Mouse (Mus musculus) neural tube, embryonic 11.5 days (tissue): ENCODE results near the gene Dnah2. TPM values are rescaled to one million over a fixed set of nuclear protein-coding genes. Genes with fewer than 3 reads are reported as not detected.

Source experiments
- ATAC-seq: fragments of 200-750 bp; cut with Nextera tagmentation; 2 replicates; pipeline ENCODE4 v1.8.0; 2017; ENCODE audit warnings: moderate number of reproducible peaks, mild to moderate bottlenecking, moderate TSS enrichment, moderate library complexity; ENCODE audit not compliant: insufficient read depth, low FRiP score, low TSS enrichment
- DNase-seq: peaks from one replicate; pipeline ENCODE4 v3.0.0-alpha.2; 2015; ENCODE audit warnings: low spot score
- H3K27ac ChIP-seq: fragments of 300-500 bp; sonication (generic); 2 replicates; pipeline ENCODE4 v1.5.1; 2014; ENCODE audit warnings: low read depth, mild to moderate bottlenecking, low read length
- H3K27me3 ChIP-seq: fragments of 300-500 bp; sonication (generic); 2 replicates; pipeline ENCODE4 v1.6.1; 2014; ENCODE audit warnings: mild to moderate bottlenecking, low read length, mixed read lengths; ENCODE audit not compliant: control insufficient read depth, insufficient read depth
- H3K36me3 ChIP-seq: fragments of 300-500 bp; sonication (generic); 2 replicates; pipeline ENCODE4 v1.6.1; 2014; ENCODE audit warnings: mild to moderate bottlenecking, low read length, moderate library complexity, mixed read lengths; ENCODE audit not compliant: control insufficient read depth, insufficient read depth
- H3K4me1 ChIP-seq: fragments of 300-500 bp; sonication (generic); 2 replicates; pipeline ENCODE4 v1.6.1; 2014; ENCODE audit warnings: low read length, mixed read lengths; ENCODE audit not compliant: control insufficient read depth, insufficient read depth
- H3K4me2 ChIP-seq: fragments of 300-500 bp; sonication (generic); 2 replicates; pipeline ENCODE4 v1.6.1; 2014; ENCODE audit warnings: low read depth, mild to moderate bottlenecking, moderate library complexity
- H3K4me3 ChIP-seq: fragments of 300-500 bp; sonication (generic); 2 replicates; pipeline ENCODE4 v1.5.1; 2014; ENCODE audit warnings: low read depth, low read length
- H3K9ac ChIP-seq: fragments of 300-500 bp; sonication (generic); 2 replicates; pipeline ENCODE4 v1.6.1; 2014; ENCODE audit warnings: mild to moderate bottlenecking, low read length
- H3K9me3 ChIP-seq: fragments of 300-500 bp; sonication (generic); 2 replicates; pipeline ENCODE4 v1.6.1; 2016; ENCODE audit warnings: low read length; ENCODE audit not compliant: control insufficient read depth
- WGBS: fragments of 180-500 bp; shearing (Covaris S2); extraction: QIAGEN DNeasy Blood & Tissue Kit; methylation state at CpG from one replicate; pipeline ENCODE4 v1.1.7; 2014; 5-methylcytosine and 5-hydroxymethylcytosine counted together
- polyA plus RNA-seq: library from polyadenylated mRNA; unstranded; fragments of >200 nt; fragmentation: Nextera tagmentation; extraction: Ambion mirVana; gene quantifications from 2 replicates; pipeline ENCODE4 v1.2.1, GENCODE M21; 2014

Gene Dnah2
- polyA plus RNA-seq, 1 experiment from 2014 or later = 0.92 TPM

DNA sequence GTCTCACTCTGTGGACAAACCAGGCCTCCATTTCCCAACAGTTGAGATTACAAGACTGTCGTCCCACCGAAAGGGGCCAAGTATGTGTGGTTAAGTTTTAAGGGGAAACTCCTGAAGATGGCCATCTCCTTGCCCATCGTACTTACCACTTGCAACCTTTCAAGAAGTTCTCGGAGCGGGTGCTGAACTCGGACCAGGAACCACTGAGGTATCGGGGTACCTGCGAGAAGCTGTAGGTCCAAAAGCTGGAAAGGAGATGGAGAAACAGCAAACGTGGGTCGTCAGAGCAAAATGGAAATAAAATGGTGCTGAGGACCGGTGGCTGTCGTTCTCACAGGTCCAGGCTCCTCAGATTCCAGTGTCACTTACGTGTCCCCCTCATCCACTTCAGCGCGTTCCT, 29.4 kb upstream of the Dnah2 start:
- DNase-seq (no peak), ATAC-seq (no peak)
- Histone ChIP-seq H3K9ac (peak overlapping the region; percentile 85), H3K36me3 (no peaks in the 10 kb centered on the region), H3K27ac (no peak overlapping the region), H3K4me1 (peaks cover 18% of the 10 kb centered on the region), H3K4me3 (peak overlapping the region; percentile 71), H3K4me2 (peak overlapping the region; percentile 72), H3K27me3 (no peaks in the 10 kb centered on the region), H3K9me3 (no peaks in the 10 kb centered on the region)
- 17% methylated on average over 15 of the region's 15 CpGs for WGBS

- no peak for ATAC-seq
- Histone ChIP-seq H3K27me3 (no peaks in the 10 kb centered on the region), H3K4me2 (no peak overlapping the region), H3K9ac (no peak overlapping the region), H3K4me3 (no peak overlapping the region), H3K36me3 (no peaks in the 10 kb centered on the region), H3K27ac (no peak overlapping the region), H3K9me3 (no peaks in the 10 kb centered on the region), H3K4me1 (peaks cover 14% of the 10 kb centered on the region)
- no peak for DNase-seq
- WGBS = 81% methylated on average over 5 of the region's 5 CpGs
Observed at GRCm38 (mm10) chr11:69576307-69576706, 27.4 kb upstream of the Dnah2 start.

DNA sequence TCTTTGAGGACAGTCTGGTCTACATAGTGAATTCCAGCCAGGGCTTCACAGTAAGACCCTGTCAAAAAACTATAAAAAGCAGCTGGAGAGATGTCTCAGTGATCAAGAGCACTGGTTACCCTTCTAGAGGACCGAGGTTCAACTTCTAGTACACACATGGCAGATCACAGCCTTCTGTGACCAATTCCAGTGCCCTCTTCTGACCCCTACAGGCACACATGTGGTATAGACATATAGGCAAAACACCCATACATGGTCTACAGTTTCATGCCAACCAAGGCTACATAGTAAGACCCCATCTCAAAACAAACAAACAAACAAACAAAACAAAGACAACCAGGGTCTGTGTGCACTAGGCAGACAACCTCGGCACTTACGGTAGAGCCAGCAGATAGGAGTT, 26.3 kb upstream of the Dnah2 start:
- Histone ChIP-seq H3K27me3 (no peaks in the 10 kb centered on the region), H3K4me3 (no peak overlapping the region), H3K4me2 (no peak overlapping the region), H3K9ac (no peak overlapping the region), H3K4me1 (peaks cover 14% of the 10 kb centered on the region), H3K36me3 (no peaks in the 10 kb centered on the region), H3K9me3 (no peaks in the 10 kb centered on the region), H3K27ac (no peak overlapping the region)
- DNase-seq (peak; percentile 32), ATAC-seq (no peak)
- 71% methylated on average over 3 of the region's 3 CpGs for WGBS

- H3K36me3 ChIP-seq = peaks cover 6% of the 10 kb centered on the region
- H3K4me2 ChIP-seq = no peak overlapping the region
- H3K4me3 ChIP-seq = no peak overlapping the region
- H3K27me3 ChIP-seq = no peaks in the 10 kb centered on the region
- no peak overlapping the region for H3K27ac ChIP-seq
- WGBS = 77% methylated on average over 8 of the region's 8 CpGs
- DNase-seq (no peak), ATAC-seq (no peak)
- no peak overlapping the region for H3K9ac ChIP-seq
- peaks cover 20% of the 10 kb centered on the region for H3K4me1 ChIP-seq
- no peaks in the 10 kb centered on the region for H3K9me3 ChIP-seq
Observed at GRCm38 (mm10) chr11:69565131-69565530, 16.2 kb upstream of the Dnah2 start.

DNA sequence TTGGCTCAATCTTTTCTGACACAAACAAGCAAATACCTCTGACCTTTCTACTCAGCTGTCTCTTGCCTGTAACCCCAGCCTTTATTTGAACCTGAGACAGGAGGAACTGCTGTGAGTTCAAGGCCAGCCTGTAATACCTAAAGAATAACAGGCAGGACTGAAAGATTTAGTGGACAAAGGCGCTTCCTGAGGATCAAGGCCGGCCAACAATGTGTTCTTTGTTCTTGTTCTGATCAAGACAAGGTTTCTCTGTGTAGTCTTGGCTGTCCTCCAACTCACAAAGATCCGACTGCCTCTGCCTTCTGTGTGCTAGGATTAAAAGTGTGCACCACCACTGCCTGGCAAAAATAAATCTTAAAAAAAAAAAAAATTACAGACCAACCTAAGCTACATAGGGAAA, 15.5 kb upstream of the Dnah2 start:
- DNase-seq (no peak), ATAC-seq (no peak)
- Histone ChIP-seq H3K9me3 (no peaks in the 10 kb centered on the region), H3K4me1 (peaks cover 24% of the 10 kb centered on the region), H3K27ac (no peak overlapping the region), H3K4me3 (no peak overlapping the region), H3K36me3 (peaks cover 6% of the 10 kb centered on the region), H3K9ac (no peak overlapping the region), H3K4me2 (no peak overlapping the region), H3K27me3 (no peaks in the 10 kb centered on the region)
- WGBS = 35% methylated on average over 3 of the region's 3 CpGs

GRCm38 (mm10) chr11:69563373-69563772, 14.5 kb upstream of the Dnah2 start:
- H3K27ac ChIP-seq = no peak overlapping the region
- H3K27me3 ChIP-seq = no peaks in the 10 kb centered on the region
- peaks cover 34% of the 10 kb centered on the region for H3K4me1 ChIP-seq
- 72% methylated on average over 13 of the region's 13 CpGs for WGBS
- ATAC-seq = no peak
- H3K9me3 ChIP-seq = no peaks in the 10 kb centered on the region
- no peak overlapping the region for H3K9ac ChIP-seq
- H3K4me3 ChIP-seq = no peak overlapping the region
- DNase-seq = no peak
- no peak overlapping the region for H3K4me2 ChIP-seq
- peaks cover 6% of the 10 kb centered on the region for H3K36me3 ChIP-seq

GRCm38 (mm10) chr11:69560896-69561854, 12.3 kb upstream of the Dnah2 start:
- peak; percentile 42 for ATAC-seq
- Histone ChIP-seq H3K9ac (peak overlapping the region; percentile 87), H3K4me2 (peak overlapping the region; percentile 92), H3K4me1 (peaks cover 51% of the 10 kb centered on the region), H3K4me3 (peak overlapping the region; percentile 72; the same call in 1 of the 2 replicates), H3K27ac (peak overlapping the region; percentile 61; the same call in 1 of the 2 replicates), H3K27me3 (no peaks in the 10 kb centered on the region), H3K9me3 (no peaks in the 10 kb centered on the region), H3K36me3 (peaks cover 6% of the 10 kb centered on the region)
- WGBS = 17% methylated on average over 16 of the region's 16 CpGs
- peak; percentile 64 for DNase-seq

- WGBS = 2% methylated on average over 48 of the region's 59 CpGs
- H3K27ac ChIP-seq = peak within 1 kb of the TSS; percentile 61
- ATAC-seq = peak; percentile 51; the same call in 1 of the 2 replicates
- peak within 1 kb of the TSS; percentile 87 for H3K9ac ChIP-seq
- H3K9me3 ChIP-seq = no peaks in the 10 kb centered on the region
- peaks cover 6% of the 10 kb centered on the region for H3K36me3 ChIP-seq
- peak within 1 kb of the TSS; percentile 92 for H3K4me2 ChIP-seq
- H3K4me3 ChIP-seq = peak within 1 kb of the TSS; percentile 72
- H3K27me3 ChIP-seq = no peaks in the 10 kb centered on the region
- DNase-seq = peak; percentile 81
- peaks cover 58% of the 10 kb centered on the region for H3K4me1 ChIP-seq
Observed at GRCm38 (mm10) chr11:69559851-69560765, 11.2 kb upstream of the Dnah2 start, which contains the start of gene Efnb3. Efnb3 (minus strand) TSS chr11:69560205.
